Mouse (Mus musculus) T-helper 2 cell (primary cell): Measurements from ENCODE around the gene Polr2c.

Experiments
- in situ Hi-C: fragments of 300-600 bp; cut with MboI, MseI; formaldehyde crosslinking; loops from one replicate; pipeline ENCODE4 v1.15.1; 2025; ENCODE audit warnings: high pct_unique_total_duplicates

The Polr2c gene

DNA sequence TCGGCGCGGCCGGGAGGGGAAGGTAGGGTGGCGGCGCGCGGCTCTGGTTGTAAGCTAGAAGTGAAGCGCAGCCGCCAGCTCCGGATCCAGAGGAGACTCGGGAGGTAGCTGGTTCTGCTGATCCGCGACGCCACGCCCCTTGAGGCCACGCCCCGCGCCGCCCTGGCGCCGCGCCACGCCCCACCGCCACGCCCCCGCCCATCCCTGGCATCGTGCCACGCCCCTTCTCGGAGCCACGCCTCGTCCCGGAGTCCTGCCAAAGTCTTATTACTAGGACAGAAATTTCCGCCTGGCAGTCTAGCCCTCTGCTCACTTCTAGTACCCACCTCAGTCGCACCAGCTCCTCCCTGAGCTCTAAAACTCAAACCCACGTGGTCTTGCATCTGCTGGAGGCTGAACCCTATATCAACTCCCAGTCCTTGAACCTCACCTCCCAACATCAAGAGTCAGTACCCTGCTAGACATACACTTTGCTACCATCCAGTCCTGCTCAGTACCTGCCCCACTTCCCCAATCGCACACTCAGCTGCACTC, 19.0 kb downstream of the Polr2c start, which contains the start of gene Dok4:
Gene Dok4, minus strand, starts transcription at position 134 of the 534 bp plus-strand sequence.
- in situ Hi-C loops: no loop called here

GRCm38 (mm10) chr8:94876820-94877219, 19.6 kb downstream of the Polr2c start:
- in situ Hi-C loops: no loop called here

DNA sequence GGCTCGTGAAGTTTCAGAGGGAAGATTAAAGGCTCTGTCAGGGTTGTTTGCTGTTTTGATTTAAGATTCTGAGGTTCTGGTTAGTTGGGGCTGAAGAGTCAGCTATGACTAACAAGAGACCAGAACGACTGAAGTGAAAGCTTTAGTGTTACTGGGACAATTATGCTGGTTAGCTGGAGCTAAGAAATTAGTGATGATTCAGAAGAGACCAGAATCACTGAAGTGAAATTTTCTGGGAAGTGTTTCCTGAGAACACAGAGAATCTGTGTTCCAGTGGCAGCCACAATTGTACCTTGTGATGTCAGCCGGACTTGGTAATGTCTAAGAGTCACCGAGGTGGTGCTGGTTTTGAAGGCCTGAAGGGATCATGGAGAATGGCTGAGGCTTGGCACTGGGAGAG, 23.5 kb downstream of the Polr2c start:
- in situ Hi-C loops: no loop called here

DNA sequence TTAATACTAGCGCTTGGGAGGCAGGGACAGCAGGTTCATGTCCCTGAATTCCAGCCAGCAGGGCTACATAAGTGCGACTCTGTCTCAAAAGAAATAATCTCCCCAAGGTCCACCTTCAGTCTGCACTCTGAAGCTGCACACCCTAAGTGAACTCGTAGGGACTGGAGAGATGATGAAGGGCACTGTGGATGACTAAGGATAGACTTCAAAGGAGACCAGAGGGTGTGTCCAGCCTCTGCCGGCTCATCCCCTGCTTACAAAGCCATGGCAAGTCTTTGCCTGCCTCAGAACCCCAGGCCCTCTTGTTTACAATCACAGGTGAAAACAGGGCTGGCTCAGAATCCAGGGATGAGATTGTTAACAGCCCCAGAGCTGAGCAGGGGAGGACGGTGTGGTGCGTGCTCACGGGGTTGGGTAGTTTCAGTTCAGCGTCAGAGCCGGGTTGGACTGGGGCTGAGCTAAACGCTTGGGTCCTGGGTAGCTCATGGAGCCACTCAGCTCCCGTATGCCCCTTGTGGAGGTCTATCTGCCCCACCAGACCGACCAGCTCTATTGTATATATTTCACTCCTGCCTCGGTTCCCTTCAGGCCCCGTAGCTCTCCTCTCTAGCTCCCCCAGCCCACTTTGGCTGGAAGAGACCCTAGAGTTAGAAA, 31.3 kb downstream of the Polr2c start:
- in situ Hi-C loops: no loop called here

- in situ Hi-C loops: no loop called here
Observed at GRCm38 (mm10) chr8:94892917-94893316, 35.7 kb downstream of the Polr2c start.

GRCm38 (mm10) chr8:94899262-94899661, 42.0 kb downstream of the Polr2c start:
- in situ Hi-C loops: no loop called here

- in situ Hi-C loops: no loop called here
Observed at GRCm38 (mm10) chr8:94900617-94901016, 43.4 kb downstream of the Polr2c start.

DNA sequence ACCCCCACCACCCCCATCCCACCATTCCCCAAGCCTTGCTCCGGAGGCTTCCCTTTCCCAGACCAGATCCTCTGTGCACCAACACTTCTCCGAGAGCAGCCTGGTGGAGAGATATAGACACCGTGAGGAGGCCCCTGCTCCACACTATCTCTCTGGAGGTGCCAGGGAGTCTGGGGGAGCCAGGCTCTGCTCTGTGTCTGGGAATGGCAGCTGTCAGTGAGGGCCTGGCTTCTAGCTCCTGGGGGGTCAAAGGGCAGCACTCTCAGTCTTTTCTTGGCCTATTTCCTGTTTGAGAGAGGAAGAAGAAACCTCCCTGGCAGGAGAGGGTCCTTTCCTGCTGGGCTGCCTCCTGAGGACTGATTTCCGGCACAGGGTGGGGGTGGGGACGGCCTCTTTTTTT, 43.8 kb downstream of the Polr2c start:
- in situ Hi-C loops: no loop called here

- in situ Hi-C loops: no loop called here
Observed at GRCm38 (mm10) chr8:94903709-94904108, 46.5 kb downstream of the Polr2c start.

DNA sequence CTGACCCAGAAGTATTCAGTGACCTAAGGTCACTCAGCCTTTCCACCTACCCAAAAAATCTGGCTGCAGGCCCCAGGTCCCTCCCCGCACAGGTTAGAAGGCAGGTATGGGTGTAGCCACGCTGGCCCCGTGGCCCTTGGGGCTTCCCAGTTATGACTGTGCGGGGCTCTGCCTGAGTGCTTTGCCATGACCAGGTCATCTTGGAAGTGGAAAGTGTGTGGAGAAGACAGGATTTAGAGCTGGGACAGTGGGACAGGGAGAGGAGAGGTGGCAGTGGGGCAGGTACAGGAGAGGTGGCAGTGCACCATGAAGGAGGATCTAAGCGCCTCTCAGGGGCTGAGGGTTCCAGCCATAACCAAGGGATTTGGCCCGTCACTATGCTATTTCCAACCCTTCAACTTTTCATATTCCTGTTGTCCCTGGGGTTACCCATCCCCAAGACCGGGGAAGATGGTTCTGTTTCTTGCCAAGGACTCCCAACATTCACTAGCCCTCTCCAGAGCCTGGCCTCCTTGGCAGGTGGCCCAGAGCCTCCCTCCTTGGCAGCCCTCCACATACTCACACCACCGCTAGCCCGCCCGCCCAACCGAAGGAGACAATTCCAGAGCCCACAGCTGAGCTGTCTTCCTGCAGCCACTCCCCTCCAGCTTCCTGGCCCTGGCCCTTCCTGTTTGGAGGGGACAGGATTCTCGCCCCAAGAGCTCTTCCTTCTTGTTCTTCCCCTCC, 47.4 kb downstream of the Polr2c start:
- in situ Hi-C loops: loop anchor here (5.0 kb wide), 1 partner anchor 37 kb away; no protein-coding TSS in a partner anchor

DNA sequence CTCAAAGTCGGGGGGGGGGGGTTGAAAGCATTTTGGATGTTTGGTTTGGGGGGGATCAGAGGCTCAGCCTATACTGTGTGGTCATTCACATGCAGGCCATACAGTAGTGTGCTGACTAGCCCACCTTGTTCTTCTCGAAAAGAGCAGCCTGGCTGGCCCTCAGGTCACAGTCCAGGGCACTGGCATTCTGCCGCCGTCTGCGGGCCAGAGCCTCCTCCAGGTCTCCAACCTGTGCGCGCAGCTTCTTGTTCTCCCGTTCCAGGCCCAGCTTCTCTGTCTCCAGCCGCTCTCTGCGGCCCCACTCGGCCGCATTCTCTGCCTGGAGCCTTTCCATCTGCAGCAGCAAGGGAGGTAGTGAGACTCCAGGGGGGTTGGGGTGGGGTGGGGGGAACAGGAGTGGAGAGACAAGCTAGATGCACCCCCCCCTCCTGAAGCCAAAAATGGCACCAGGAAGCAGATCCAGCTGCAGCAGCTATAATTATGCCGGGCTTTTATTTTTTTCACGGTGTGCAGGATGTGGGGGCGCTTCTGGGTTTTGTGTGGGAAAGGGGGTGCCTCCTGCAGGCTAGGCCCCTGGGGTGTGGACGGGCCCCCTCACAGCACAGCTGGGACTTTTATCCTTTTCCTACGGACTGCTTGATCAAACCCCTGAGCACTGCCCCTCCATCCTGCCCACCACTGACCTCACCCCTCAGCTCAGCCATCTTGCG, 50.5 kb downstream of the Polr2c start:
- in situ Hi-C loops: loop anchor here (5.0 kb wide), 1 partner anchor 40 kb away; no protein-coding TSS in a partner anchor

DNA sequence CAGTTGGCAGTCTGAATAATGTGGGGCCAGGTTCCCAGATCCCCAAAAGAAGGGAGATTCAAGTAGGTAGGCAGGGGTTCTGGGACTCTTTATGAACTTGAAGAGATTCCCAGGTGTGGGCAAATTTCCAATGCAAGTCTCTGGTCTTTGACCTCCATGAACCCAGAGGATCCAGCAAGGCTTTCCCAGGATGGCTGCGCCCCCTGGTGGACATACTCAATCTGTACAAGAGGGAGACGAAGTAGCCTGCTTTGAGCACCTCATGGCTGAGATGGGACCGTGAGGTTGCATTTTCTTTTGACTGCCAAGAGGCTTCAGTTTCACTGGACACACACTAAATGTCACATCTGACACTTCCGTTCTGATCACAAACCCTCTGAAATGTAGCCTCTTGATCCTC, 51.6 kb downstream of the Polr2c start:
- in situ Hi-C loops: loop anchor here (5.0 kb wide), 1 partner anchor 42 kb away; no protein-coding TSS in a partner anchor

GRCm38 (mm10) chr8:94913061-94913660, 55.9 kb downstream of the Polr2c start:
- in situ Hi-C loops: no loop called here

DNA sequence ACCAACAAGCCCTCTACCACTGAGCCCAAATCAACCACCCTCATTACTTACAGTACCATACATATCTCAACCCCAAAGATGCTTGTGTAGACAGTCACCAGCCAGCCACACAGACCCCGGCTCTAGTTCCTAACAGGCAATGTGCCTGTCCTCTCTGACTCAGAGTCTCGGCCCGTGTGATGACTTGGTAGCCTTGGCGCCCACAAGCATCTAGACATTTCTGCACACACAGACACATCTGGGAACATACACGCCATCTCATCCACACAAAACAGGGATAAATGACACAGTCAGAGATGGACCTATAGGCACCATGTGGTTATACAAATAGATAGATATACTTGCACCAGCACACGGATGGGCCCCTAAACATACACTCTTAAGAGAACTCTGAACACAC, 57.0 kb downstream of the Polr2c start:
- in situ Hi-C loops: no loop called here

- in situ Hi-C loops: no loop called here
Observed at GRCm38 (mm10) chr8:94914701-94915101, 57.5 kb downstream of the Polr2c start.

GRCm38 (mm10) chr8:94916311-94916959, 59.2 kb downstream of the Polr2c start:
- in situ Hi-C loops: no loop called here

- in situ Hi-C loops: no loop called here
Observed at GRCm38 (mm10) chr8:94916960-94917324, 59.7 kb downstream of the Polr2c start.

DNA sequence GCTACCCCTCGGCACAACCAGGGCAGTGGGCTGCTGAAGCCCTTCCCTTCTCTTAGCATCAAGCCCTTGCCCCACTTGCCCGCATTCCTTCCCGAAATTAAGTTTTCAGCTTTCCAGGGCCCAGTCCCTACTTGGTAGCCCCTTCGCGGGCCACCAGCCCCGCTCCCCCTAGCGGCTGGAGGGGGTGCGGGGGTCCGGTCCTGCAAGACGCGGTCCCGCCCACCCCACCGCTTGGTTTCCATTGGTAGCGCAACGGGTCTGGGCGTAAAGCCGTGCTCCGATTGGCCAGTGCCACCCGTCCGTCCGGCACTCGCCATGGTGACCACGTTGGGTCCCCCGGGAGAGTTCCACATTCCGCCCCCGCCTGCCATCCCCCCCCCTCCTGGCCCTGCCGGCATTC, 60.1 kb downstream of the Polr2c start:
- in situ Hi-C loops: no loop called here

DNA sequence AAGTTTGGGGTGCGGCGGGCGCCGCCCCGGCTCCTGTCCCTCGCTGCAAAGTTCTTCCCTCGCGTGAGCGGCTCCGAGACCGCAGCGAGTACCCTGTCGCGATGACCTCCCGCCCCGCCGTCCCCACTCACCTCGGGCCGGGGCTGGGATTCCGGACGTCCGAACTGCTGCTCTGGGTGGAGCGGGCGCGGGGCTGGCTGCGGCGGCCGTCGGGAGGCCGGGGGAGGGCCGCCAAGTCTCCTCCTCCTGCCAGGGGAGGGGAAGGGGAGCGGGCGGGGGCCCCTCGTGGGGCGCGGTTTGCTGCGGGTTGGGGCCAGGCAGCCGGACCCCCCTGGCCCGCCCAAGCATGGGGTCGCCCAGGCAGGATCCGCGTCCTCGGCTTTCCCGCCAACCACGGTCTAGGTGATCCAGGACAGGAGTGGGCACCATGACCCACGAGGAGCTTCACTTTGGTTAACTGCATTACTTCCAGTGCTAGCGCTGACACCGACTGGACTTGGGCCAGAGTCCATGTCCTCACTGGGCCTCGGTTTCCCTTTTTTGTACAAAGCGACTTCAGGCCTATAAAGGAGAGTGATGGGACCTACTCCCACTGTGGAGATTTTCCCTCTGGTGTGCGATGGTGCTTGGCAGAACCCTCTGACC, 60.7 kb downstream of the Polr2c start, which contains the start of gene Ccdc102a:
Gene Ccdc102a, minus strand, starts transcription at position 248 of the 645 bp plus-strand sequence.
- in situ Hi-C loops: no loop called here

DNA sequence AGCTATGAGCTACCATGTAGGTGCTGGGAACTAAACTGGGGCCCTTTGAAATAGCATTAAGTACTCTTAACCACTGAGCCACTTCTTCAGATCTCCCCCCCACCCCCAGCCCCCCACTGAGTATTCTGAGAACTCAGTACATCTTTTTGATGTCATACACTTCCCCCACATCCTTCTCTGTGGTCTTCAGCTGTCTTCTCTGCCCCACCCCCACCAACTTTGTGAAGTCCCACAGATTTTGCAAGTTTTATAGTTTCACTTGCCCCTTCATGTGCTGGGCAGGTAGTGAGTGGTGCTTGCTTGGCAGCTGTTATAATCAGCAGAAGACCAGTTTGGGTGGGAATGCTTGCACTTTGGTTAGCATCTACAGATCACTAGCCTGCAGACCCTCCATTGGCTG, 62.0 kb downstream of the Polr2c start:
- in situ Hi-C loops: no loop called here

DNA sequence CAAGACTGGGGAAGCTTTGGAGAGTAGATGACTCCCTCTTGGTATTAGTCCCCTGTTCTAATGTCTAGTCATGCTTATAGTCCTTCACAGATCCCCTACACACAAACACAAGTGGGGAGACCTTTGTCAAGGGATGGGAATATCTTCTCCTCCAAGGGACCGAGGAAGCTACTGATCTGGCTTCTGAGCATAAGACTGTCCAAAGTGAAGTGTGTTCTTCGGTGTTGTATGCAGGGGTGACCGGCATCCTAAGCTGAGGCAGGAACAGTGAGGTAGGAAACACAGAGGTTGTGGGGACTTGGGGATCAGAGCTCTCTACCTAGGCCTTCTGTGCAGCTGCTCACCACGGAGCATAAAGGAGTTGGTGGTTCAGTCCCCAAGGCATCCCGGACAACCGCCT, 64.9 kb downstream of the Polr2c start:
- in situ Hi-C loops: no loop called here
